Mouse (Mus musculus): ENCODE results near the gene Fkbpl. TPM values are rescaled to one million over a fixed set of nuclear protein-coding genes. Genes with fewer than 3 reads are reported as not detected.

The Fkbpl gene
- polyA plus RNA-seq, 1 experiment = 8.5 TPM

GRCm38 (mm10) chr17:34643379-34643778 is 1.2 kb upstream of the Fkbpl start:
- no peak overlapping the region for H3K4me3 ChIP-seq (replicated peaks; ENCODE audit: insufficient read depth, low read depth, low read length)
- H3K4me1 ChIP-seq (ENCODE audit: control insufficient read depth, insufficient read depth, low read length) = peaks cover 43% of the 10 kb centered on the region
- DNase-seq = peak in 1 of 2 experiments; percentile 23
- TF ChIP-seq POLR2A (IDR thresholded peaks at IDR 0.05; ENCODE audit: borderline replicate concordance, insufficient read depth, low read length) (no peak), CTCF (IDR thresholded peaks at IDR 0.05; ENCODE audit: borderline replicate concordance, insufficient read depth, low read depth, low read length) (no peak)
- no peaks in the 10 kb centered on the region for H3K27me3 ChIP-seq (ENCODE audit: control insufficient read depth, insufficient read depth, low read length)
- WGBS = 75% methylated on average over 4 of the region's 4 CpGs
- peak overlapping the region; percentile 17; the same call in 1 of the 2 replicates for H3K27ac ChIP-seq (ENCODE audit: insufficient read depth, low read length)

GRCm38 (mm10) chr17:34643944-34644343 is 620 bp upstream of the Fkbpl start:
- Histone ChIP-seq H3K27ac (ENCODE audit: insufficient read depth, low read length) (peak overlapping the region; percentile 75; the same call in 1 of the 2 replicates), H3K27me3 (ENCODE audit: control insufficient read depth, insufficient read depth, low read length) (no peaks in the 10 kb centered on the region), H3K4me1 (ENCODE audit: control insufficient read depth, insufficient read depth, low read length) (peaks cover 43% of the 10 kb centered on the region), H3K4me3 (replicated peaks; ENCODE audit: insufficient read depth, low read depth, low read length) (peak overlapping the region; percentile 38)
- WGBS = 18% methylated on average over 10 of the region's 10 CpGs
- TF ChIP-seq POLR2A (IDR thresholded peaks at IDR 0.05; ENCODE audit: borderline replicate concordance, insufficient read depth, low read length) (peak; percentile 35; the same call in 1 of the 2 replicates), CTCF (IDR thresholded peaks at IDR 0.05; ENCODE audit: borderline replicate concordance, insufficient read depth, low read depth, low read length) (no peak)
- DNase-seq = peak; percentile 81 to 90

GRCm38 (mm10) chr17:34645256-34645829 is 779 bp downstream of the Fkbpl start:
- H3K27me3 ChIP-seq (ENCODE audit: control insufficient read depth, insufficient read depth, low read length) = no peaks in the 10 kb centered on the region
- peak; percentile 19 to 31 for DNase-seq
- H3K4me1 ChIP-seq (ENCODE audit: control insufficient read depth, insufficient read depth, low read length) = peaks cover 31% of the 10 kb centered on the region
- WGBS = 37% methylated on average over 10 of the region's 10 CpGs
- H3K27ac ChIP-seq (ENCODE audit: insufficient read depth, low read length) = no peak overlapping the region; the same call in 1 of the 2 replicates
- TF ChIP-seq POLR2A (IDR thresholded peaks at IDR 0.05; ENCODE audit: borderline replicate concordance, insufficient read depth, low read length) (no peak), CTCF (IDR thresholded peaks at IDR 0.05; ENCODE audit: borderline replicate concordance, insufficient read depth, low read depth, low read length) (no peak)
- H3K4me3 ChIP-seq (replicated peaks; ENCODE audit: insufficient read depth, low read depth, low read length) = peak overlapping the region; percentile 99

GRCm38 (mm10) chr17:34645831-34646511 is 1.4 kb downstream of the Fkbpl start:
- no peak overlapping the region for H3K27ac ChIP-seq (ENCODE audit: insufficient read depth, low read length)
- 49% methylated on average over 30 of the region's 30 CpGs for WGBS
- no peaks in the 10 kb centered on the region for H3K27me3 ChIP-seq (ENCODE audit: control insufficient read depth, insufficient read depth, low read length)
- no peak overlapping the region for H3K4me3 ChIP-seq (replicated peaks; ENCODE audit: insufficient read depth, low read depth, low read length)
- TF ChIP-seq POLR2A (IDR thresholded peaks at IDR 0.05; ENCODE audit: borderline replicate concordance, insufficient read depth, low read length) (no peak), CTCF (IDR thresholded peaks at IDR 0.05; ENCODE audit: borderline replicate concordance, insufficient read depth, low read depth, low read length) (no peak)
- peaks cover 25% of the 10 kb centered on the region for H3K4me1 ChIP-seq (ENCODE audit: control insufficient read depth, insufficient read depth, low read length)
- DNase-seq = peak; percentile 35 to 46

DNA sequence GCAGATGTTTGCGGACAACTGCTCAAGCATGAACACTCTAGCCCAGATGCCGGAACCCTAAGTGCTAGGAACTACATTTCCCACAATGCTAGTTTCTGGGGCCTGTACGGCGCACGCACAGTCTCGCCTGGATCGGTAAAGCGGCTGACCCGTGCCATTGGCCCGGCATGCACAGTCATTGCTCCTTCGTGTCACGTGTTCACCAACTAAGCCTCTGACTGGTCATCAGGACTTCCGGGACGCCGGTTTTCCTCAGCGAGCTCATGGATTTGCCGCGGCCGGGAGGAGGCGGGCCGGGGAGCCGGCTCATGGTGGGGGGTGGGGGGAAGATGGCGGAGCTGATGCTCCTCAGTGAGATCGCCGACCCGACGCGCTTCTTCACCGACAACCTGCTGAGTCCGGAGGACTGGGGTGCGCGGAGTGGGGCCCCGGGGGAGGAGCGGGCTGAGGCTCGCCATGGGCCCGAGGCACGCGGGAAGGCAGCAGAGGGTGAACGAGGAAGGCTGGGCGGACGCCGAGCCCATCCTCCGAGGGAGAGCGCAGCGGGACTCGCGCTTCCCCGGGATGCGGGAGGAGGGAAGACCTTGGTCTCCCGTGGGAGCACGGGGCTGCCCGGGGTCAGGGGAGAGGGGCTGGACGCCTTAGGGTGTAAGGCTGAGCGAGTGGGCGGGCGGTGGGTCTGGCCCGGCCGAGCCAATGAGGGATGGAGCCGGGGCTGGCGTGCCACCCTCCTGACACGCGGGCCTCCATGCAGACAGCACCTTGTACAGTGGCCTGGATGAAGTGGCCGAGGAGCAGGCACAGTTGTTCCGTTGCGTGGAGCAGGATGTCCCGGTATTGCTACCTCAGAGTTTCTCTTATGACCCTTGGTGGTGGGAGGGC is 2.6 kb downstream of the Fkbpl start, which contains the start of gene Atf6b:
Gene Atf6b (plus strand): TSS at position 241 of the 882 bp plus-strand sequence.
- 2% methylated on average over 66 of the region's 66 CpGs for WGBS

GRCm38 (mm10) chr17:34648141-34648890 is 3.8 kb downstream of the Fkbpl start:
- no peak for TF ChIP-seq POLR2A (IDR thresholded peaks at IDR 0.05; ENCODE audit: borderline replicate concordance, insufficient read depth, low read length)
- TF ChIP-seq CTCF (IDR thresholded peaks at IDR 0.05; ENCODE audit: borderline replicate concordance, insufficient read depth, low read depth, low read length) = no peak

More for the DNA sequence above, 2.6 kb downstream of the Fkbpl start, which contains the start of gene Atf6b:
- Histone ChIP-seq H3K4me3 (replicated peaks; ENCODE audit: insufficient read depth, low read depth, low read length) (peak within 1 kb of the TSS; percentile 68), H3K27ac (ENCODE audit: insufficient read depth, low read length) (0 out of 2 replicates have a peak within 1 kb of the TSS, but pooled peaks have one; percentile 8), H3K4me1 (ENCODE audit: control insufficient read depth, insufficient read depth, low read length) (peaks cover 18% of the 10 kb centered on the region), H3K27me3 (ENCODE audit: control insufficient read depth, insufficient read depth, low read length) (no peaks in the 10 kb centered on the region)
- peak; percentile 94 to 99 for DNase-seq
- TF ChIP-seq POLR2A (IDR thresholded peaks at IDR 0.05; ENCODE audit: borderline replicate concordance, insufficient read depth, low read length) (peak; percentile 31; the same call in 1 of the 2 replicates), CTCF (IDR thresholded peaks at IDR 0.05; ENCODE audit: borderline replicate concordance, insufficient read depth, low read depth, low read length) (no peak)

More at GRCm38 (mm10) chr17:34648141-34648890, 3.8 kb downstream of the Fkbpl start:
- peaks cover 15% of the 10 kb centered on the region for H3K4me1 ChIP-seq (ENCODE audit: control insufficient read depth, insufficient read depth, low read length)
- 83% methylated on average over 16 of the region's 16 CpGs for WGBS
- peak; percentile 12 to 19 for DNase-seq
- H3K27ac ChIP-seq (ENCODE audit: insufficient read depth, low read length) = no peak overlapping the region
- peak overlapping the region; percentile 5 for H3K4me3 ChIP-seq (replicated peaks; ENCODE audit: insufficient read depth, low read depth, low read length)
- H3K27me3 ChIP-seq (ENCODE audit: control insufficient read depth, insufficient read depth, low read length) = no peaks in the 10 kb centered on the region
